Mouse (Mus musculus): Measurements from ENCODE around the gene Hist1h2an.

- TF ChIP-seq CTCF (IDR thresholded peaks at IDR 0.05; ENCODE audit: low read depth) = no peak
- TF ChIP-seq EP300 (IDR thresholded peaks at IDR 0.05; ENCODE audit: low read depth) = no peak
Measured at GRCm38 (mm10) chr13:21755707-21756106, 31.3 kb downstream of the Hist1h2an start.

Data from heart, postnatal 0 days (tissue).